Mouse (Mus musculus): Measurements from ENCODE around the gene Zfp991. TPM values are rescaled to one million over a fixed set of nuclear protein-coding genes. Genes with fewer than 3 reads are reported as not detected.
"Not testable (repeated sequence)": the region's sequence is repeated elsewhere in the genome, so short reads cannot be mapped to it uniquely, and the experiment has no call there.

Zfp991 gene
- polyA plus RNA-seq (2012; rRNA removed): 0.05 TPM in 2 replicates

- not testable (repeated sequence) for H3K27me3 ChIP-seq (replicated peaks; ENCODE audit: control insufficient read depth, insufficient read depth, low read length); DNase-seq; H3K4me1 ChIP-seq (ENCODE audit: control insufficient read depth, insufficient read depth, low read length); H3K27ac ChIP-seq (ENCODE audit: insufficient read depth, low read depth, low read length); H3K36me3 ChIP-seq (ENCODE audit: control insufficient read depth, insufficient read depth, low read length)
- 18% methylated on average over 2 of the region's 15 CpGs for WGBS
- peak within 1 kb of the TSS; percentile 37; the same call in 1 of the 2 replicates for H3K4me3 ChIP-seq (ENCODE audit: insufficient read depth, low read depth, low read length)
Observed at GRCm38 (mm10) chr4:147131837-147132459, at the start of gene Zfp991. Gene Zfp991, plus strand, starts transcription at chr4:147132038.

DNA sequence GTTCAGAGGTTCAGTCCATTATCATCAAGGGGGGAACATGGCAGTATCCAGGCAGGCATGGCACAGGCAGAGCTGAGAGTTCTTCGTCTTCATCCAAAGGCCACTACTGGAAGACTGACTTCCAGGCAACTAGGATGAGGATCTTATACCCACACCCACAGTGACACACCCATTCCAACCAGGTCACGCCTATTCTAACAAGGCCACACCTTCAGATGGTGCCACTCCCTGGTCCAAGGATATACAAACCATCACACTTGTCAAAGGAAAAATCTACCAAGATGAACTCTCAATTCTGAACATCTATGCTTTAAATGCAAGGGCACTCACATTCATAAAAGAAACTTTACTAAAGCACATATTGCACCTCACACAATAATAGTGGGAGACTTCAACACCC, 36.2 kb upstream of the Zfp991 start:
- not testable (repeated sequence) for H3K36me3 ChIP-seq (ENCODE audit: control insufficient read depth, insufficient read depth, low read length); H3K4me3 ChIP-seq (ENCODE audit: insufficient read depth, low read depth, low read length); H3K4me1 ChIP-seq (ENCODE audit: control insufficient read depth, insufficient read depth, low read length); H3K27ac ChIP-seq (ENCODE audit: insufficient read depth, low read depth, low read length); DNase-seq; H3K27me3 ChIP-seq (replicated peaks; ENCODE audit: control insufficient read depth, insufficient read depth, low read length)
- WGBS: 70% methylated on average over 2 of the region's 2 CpGs

DNA sequence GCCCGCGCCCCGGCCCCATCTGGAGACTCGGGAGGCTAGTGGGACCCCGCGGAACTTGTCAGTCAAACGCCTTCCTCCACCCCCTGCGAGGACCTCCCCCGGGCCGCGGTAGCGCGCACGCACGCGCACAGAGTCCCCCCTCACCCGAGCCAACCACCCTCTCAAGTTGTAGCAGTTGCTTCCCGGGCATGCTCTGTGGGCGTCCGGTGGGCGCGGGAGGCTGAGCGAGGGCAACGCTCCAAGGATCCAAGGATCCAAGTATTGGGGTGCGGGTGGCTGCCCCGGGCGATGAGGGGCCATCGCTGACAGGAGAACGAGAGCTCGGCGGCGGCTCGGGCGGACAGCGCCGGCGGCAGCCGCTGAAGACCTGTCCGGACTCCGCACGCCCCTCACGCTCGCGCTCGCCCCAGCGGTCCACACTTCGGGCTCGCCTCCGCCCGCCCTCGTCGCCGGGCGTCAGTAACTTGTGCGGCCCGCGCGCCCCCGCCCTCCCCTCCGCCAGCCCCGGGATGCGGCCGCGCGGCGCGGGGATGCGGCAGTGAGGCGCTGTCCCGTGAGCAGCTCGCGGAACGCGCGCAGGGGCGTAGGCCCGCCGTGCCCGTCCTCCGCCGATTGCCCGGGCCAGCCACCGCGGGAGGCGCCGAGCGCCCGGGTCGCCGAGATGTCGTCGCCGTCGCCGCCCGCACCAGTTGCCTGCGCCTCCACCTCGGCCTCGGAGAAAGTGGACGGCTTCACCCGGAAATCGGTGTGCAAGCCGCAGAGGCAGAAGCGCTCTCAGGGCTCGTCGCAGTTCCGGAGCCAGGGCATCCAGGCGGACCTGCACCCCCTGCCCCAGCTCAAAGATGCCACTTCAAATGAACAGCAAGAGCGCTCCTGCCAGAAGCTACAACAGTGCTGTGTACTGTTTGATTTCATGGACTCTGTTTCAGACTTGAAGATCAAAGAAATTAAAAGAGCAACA, 29.9 kb upstream of the Zfp991 start:
- WGBS: 2% methylated on average over 109 of the region's 109 CpGs
- H3K4me1 ChIP-seq (ENCODE audit: control insufficient read depth, insufficient read depth, low read length); DNase-seq; H3K27ac ChIP-seq (ENCODE audit: insufficient read depth, low read depth, low read length); H3K36me3 ChIP-seq (ENCODE audit: control insufficient read depth, insufficient read depth, low read length); H3K27me3 ChIP-seq (replicated peaks; ENCODE audit: control insufficient read depth, insufficient read depth, low read length): not testable (repeated sequence)
- H3K4me3 ChIP-seq (ENCODE audit: insufficient read depth, low read depth, low read length): peak overlapping the region; percentile 25; the same call in 1 of the 2 replicates

GRCm38 (mm10) chr4:147103814-147104213, 28.0 kb upstream of the Zfp991 start:
- H3K27me3 ChIP-seq (replicated peaks; ENCODE audit: control insufficient read depth, insufficient read depth, low read length); H3K36me3 ChIP-seq (ENCODE audit: control insufficient read depth, insufficient read depth, low read length); DNase-seq; H3K27ac ChIP-seq (ENCODE audit: insufficient read depth, low read depth, low read length); H3K4me3 ChIP-seq (ENCODE audit: insufficient read depth, low read depth, low read length); H3K4me1 ChIP-seq (ENCODE audit: control insufficient read depth, insufficient read depth, low read length): not testable (repeated sequence)
- WGBS: 45% methylated on average over 4 of the region's 4 CpGs

- DNase-seq; H3K4me1 ChIP-seq (ENCODE audit: control insufficient read depth, insufficient read depth, low read length); H3K4me3 ChIP-seq (ENCODE audit: insufficient read depth, low read depth, low read length); H3K27ac ChIP-seq (ENCODE audit: insufficient read depth, low read depth, low read length); H3K27me3 ChIP-seq (replicated peaks; ENCODE audit: control insufficient read depth, insufficient read depth, low read length); H3K36me3 ChIP-seq (ENCODE audit: control insufficient read depth, insufficient read depth, low read length): not testable (repeated sequence)
- 70% methylated on average over 2 of the region's 3 CpGs for WGBS
Observed at GRCm38 (mm10) chr4:147117839-147118238, 14.0 kb upstream of the Zfp991 start.

GRCm38 (mm10) chr4:147122286-147122685, 9.6 kb upstream of the Zfp991 start:
- 71% methylated on average over 1 of the region's 1 CpGs for WGBS
- not testable (repeated sequence) for H3K36me3 ChIP-seq (ENCODE audit: control insufficient read depth, insufficient read depth, low read length); H3K27ac ChIP-seq (ENCODE audit: insufficient read depth, low read depth, low read length); H3K27me3 ChIP-seq (replicated peaks; ENCODE audit: control insufficient read depth, insufficient read depth, low read length); H3K4me3 ChIP-seq (ENCODE audit: insufficient read depth, low read depth, low read length); H3K4me1 ChIP-seq (ENCODE audit: control insufficient read depth, insufficient read depth, low read length); DNase-seq

- not testable (repeated sequence) for H3K4me3 ChIP-seq (ENCODE audit: insufficient read depth, low read depth, low read length); H3K36me3 ChIP-seq (ENCODE audit: control insufficient read depth, insufficient read depth, low read length); H3K27ac ChIP-seq (ENCODE audit: insufficient read depth, low read depth, low read length); DNase-seq; H3K27me3 ChIP-seq (replicated peaks; ENCODE audit: control insufficient read depth, insufficient read depth, low read length); H3K4me1 ChIP-seq (ENCODE audit: control insufficient read depth, insufficient read depth, low read length)
Observed at GRCm38 (mm10) chr4:147123797-147124196, 8.0 kb upstream of the Zfp991 start.

DNA sequence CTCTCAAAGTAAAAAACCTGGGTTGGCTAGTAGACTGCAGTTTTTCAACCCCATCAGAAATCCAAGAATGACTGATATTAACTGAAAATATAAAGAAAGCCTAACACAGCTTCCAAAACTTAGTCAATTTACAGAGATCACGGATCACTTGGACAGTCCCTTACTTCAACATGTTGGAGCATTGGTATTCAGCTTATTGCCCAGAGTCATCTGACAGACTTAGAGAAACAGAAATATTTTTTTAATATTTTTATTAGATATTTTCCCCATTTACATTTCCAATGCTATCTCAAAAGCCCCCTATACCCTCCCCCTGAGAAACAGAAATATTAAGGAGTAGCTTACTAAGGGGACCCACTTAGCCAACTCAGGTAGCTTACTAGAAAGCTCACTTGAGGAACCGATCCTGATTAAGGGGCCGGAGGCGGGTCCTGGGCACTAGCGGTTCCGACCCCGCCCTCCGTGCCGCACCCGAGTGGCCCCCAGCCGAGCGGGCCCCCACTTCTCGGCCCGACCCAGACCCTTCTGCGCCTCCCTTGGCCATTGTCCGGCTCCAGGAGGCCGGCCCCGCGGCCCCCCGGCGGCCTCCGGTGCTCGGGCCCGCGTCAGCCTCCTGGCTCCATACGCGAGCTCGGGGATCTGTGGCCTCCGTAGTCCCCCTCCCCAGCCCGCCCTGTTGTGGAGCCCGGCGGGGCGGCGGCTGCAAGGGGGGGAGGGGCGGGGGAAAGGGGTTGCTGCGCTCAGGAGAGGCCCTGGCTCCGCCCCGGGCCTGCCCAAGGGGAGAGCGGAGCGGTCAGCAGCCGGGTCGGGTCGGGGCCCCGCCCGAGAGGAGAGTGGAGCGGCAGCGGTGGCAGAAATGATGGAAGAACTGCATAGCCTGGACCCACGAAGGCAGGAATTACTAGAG, 7.2 kb upstream of the Zfp991 start:
- not testable (repeated sequence) for DNase-seq

GRCm38 (mm10) chr4:147125326-147125725, 6.5 kb upstream of the Zfp991 start:
- peak overlapping the region; percentile 26; the same call in 1 of the 2 replicates for H3K4me3 ChIP-seq (ENCODE audit: insufficient read depth, low read depth, low read length)
- H3K27ac ChIP-seq (ENCODE audit: insufficient read depth, low read depth, low read length); H3K4me1 ChIP-seq (ENCODE audit: control insufficient read depth, insufficient read depth, low read length); DNase-seq; H3K36me3 ChIP-seq (ENCODE audit: control insufficient read depth, insufficient read depth, low read length); H3K27me3 ChIP-seq (replicated peaks; ENCODE audit: control insufficient read depth, insufficient read depth, low read length): not testable (repeated sequence)
- 23% methylated on average over 4 of the region's 4 CpGs for WGBS

More for the DNA sequence above, 7.2 kb upstream of the Zfp991 start:
- not testable (repeated sequence) for H3K27ac ChIP-seq (ENCODE audit: insufficient read depth, low read depth, low read length); H3K36me3 ChIP-seq (ENCODE audit: control insufficient read depth, insufficient read depth, low read length); H3K27me3 ChIP-seq (replicated peaks; ENCODE audit: control insufficient read depth, insufficient read depth, low read length); H3K4me1 ChIP-seq (ENCODE audit: control insufficient read depth, insufficient read depth, low read length)
- H3K4me3 ChIP-seq (ENCODE audit: insufficient read depth, low read depth, low read length): peak overlapping the region; percentile 26; the same call in 1 of the 2 replicates
- 10% methylated on average over 47 of the region's 48 CpGs for WGBS

DNA sequence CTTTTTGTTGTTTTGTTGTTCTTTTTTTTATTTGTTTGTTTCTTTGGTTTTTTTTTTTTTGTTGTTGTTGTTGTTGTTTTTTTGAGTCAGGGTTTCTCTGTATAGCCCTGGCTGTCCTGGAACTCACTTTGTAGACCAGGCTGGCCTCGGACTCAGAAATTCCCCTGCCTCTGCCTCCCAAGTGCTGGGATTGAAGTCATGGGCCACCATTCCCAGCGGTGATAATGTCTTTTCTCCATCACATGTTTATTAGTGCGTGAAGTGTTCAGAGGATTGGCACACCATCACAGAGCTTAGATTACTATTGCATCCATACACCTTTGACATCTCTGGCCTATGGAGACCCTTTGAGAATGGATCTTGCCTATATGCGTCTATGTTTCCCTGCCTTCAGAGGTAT, 6.0 kb upstream of the Zfp991 start:
- DNase-seq; H3K27ac ChIP-seq (ENCODE audit: insufficient read depth, low read depth, low read length); H3K4me3 ChIP-seq (ENCODE audit: insufficient read depth, low read depth, low read length); H3K4me1 ChIP-seq (ENCODE audit: control insufficient read depth, insufficient read depth, low read length); H3K36me3 ChIP-seq (ENCODE audit: control insufficient read depth, insufficient read depth, low read length); H3K27me3 ChIP-seq (replicated peaks; ENCODE audit: control insufficient read depth, insufficient read depth, low read length): not testable (repeated sequence)
- WGBS: 85% methylated on average over 4 of the region's 4 CpGs

Measured in kidney, adult 2 months (tissue).